Mouse (Mus musculus): ENCODE measurements around the gene Gpc6. TPM values are rescaled to one million over a fixed set of nuclear protein-coding genes. Genes with fewer than 3 reads are reported as not detected.

Gene Gpc6
- total RNA-seq (2021): 14.4 and 15.7 TPM in 2 replicates
- long read RNA-seq, experiment 1, partial matches to known transcripts: 1 of 1 reads
- long read RNA-seq, experiment 1, other reads (novel, unspliced or antisense): 0 of 1 reads
- long read RNA-seq, experiment 2: 0 reads

DNA sequence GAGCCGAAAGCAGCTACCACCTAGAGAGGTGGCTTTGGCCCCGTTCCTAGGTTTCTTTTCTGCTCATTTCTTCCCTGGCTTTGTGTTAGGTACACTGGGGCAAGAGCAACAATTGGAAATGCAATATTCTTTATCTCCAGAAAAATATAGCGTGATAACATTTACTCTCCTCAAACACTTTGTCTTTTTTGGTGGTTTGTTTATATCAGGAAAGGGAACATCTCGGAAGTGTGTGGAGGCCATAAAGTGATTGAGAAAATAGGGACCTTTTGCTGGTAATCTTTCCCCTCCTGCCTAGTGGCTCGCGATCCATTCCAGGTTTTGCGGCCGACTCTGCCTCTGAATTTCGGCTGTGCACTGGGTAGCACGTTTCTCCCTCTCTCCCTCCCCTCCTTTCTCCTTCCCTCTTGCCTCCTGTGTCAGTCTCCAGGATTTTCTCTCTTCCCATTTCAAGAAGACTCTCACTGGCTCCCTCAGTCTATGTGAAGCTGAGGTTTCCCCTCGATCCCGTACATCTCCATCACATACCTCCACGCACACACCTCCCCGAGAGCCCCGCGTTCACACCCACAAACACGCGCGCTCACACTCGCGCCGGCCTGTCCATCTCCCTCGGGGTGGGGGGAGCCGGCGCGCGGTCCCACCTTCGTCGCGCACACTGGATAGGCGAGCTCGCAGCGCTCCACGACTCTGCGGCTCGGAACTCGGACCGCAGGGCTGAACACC is at the start of gene Gpc6:
Gene Gpc6 (plus strand): TSS at position 440 of the 726 bp plus-strand sequence.
- peak; percentile 88 for DNase-seq

DNA sequence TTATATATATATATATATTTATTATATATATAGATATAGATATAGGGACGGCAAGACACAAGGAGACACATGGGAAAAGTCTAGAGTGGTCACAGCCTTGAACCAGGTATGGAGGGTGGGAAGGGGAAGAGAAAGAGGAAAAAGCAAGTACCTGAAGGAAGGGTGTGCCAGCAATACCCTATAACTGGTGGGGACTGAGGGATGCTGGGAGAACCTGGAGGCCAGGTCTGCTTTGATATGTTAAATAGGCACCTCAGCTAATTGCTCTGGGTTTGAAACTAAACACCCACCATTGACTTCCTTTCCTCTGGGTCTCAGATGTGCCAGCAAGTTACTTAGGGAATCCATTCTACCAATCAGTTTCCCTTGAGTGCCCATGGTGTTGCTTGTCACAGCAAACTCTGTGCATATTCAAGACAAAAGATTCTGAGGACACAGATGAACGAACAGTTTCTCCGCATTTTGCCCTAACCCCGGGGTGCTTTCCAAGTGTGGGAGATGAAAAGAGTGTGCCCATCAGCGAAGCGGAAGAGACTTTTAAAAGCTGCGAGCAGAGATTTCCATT is 42.6 kb upstream of the Gpc6 start:
- no peak for DNase-seq

DNA sequence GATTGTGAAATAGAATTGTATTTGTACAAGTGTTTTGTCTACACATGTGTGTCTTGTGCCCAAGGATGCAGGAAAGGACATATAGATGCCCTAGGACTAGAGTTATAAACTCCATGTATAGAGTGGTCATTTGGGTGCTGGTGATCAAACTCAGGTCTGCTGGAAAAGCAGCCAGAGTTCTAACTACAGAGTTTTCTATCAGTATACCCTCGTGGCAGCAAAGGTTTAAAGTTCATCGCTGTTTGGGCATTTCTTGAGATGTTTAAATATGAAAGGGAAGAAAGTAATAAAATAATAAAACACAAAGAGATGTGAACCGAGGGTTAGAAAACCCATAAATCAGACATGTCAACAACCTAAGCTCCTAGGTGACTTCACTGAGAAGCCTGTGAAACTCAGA is 30.8 kb upstream of the Gpc6 start:
- no peak for DNase-seq

DNA sequence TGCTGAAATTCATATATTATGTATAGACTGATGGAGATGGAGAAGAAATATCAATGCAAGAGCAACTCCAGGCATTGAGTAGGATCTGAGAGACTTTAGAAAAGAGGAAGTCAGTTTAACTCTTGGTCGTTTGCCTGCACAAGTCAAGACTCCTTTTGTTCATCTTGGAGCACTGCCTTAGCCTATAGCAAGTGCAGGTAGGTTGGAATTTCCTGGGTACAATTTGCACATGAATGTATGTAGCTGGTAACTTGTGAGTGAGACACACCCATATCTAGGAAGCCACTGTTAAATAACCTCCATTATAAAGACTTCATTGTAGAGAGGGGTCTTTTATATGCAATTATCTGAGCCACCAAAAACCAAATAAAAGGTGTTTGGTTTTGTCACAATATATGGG is 27.1 kb upstream of the Gpc6 start:
- DNase-seq: no peak

DNA sequence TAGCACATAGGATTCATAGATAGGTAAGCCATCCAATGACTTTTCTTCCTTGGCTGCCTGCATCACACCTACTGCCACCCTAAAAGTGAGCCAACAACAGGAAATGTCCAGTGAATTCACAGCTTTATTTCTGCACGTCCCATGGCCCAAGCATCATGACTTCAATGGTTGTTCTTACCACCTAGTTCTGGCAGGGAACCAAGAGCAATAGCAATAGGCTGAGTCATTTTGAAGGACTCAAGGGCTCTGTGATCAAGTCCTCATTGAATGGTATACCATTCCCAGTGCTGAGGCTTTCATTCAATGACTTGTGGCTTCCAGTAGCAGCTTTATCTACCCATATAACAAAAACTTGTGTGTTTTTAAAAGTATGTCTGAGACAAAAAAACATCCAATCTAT is 13.3 kb upstream of the Gpc6 start:
- DNase-seq: no peak

DNA sequence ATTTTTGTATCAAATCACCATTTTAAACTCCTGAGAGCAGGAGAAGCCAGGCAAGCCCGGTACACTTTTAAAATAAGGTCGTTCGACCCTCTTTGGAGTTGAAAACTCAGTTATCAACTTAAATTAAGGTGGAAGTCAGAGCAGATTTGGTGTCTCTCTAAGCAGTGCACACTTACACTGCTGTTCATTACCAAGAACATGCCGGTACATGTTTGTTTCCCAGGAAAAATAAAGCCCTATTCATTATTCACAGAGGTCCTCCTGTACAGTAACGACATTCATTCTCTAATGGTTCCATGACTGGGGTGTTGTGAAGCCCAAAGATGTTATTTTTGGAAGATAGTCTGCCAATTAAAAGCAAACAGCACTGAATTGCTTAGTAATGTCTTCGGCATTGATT is 8.2 kb upstream of the Gpc6 start:
- no peak for DNase-seq

DNA sequence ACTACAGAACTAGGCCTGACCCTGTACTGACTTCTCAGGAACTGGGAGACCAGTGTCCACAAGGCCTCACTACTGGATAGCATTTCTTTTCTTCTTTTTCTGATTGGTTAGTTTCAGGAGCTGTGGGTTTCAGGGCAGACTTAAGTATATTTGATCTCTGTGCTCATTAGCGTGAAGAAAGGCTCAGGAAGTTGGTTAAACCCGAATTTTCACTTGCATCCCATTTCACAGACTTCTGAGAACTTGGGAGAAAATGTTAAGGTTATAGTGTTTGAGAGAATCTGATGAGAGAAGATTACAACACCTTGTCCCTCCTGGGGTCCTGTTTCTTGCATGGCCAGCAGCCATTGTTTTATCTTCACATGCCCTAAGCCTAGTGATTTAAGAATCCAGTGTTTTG is 849 bp upstream of the Gpc6 start:
- no peak for DNase-seq

DNA sequence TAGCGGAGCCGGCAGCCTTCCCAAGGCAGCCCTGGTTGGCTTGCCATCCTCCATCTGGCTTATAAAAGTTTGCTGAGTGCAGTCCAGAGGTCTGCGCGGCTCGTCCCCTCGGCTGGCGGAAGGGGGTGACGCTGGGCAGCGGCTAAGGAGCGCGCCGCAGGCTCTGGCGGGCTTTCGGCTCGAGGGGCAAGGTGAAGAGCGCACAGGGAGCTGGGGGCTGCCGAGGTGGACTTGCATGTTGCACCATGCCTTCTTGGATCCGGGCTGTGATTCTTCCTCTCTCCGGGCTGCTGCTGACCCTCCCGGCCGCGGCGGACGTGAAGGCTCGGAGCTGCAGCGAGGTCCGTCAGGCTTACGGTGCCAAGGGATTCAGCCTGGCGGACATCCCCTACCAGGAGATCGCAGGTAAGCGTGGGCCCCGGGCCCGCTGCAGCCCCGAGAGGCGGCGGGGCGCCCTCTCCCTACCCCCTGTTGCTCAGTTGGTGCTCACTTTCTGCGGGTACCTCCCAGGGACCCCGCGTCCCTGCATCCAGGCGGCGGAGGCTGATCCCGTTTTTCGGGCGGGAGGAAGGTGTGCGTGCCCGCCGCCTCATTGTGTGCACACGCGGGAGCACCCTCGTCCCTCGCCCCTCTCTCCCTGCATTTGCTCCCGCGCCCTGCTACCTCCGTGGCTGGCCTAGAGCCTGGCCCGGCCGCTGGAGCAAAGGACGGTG is 732 bp downstream of the Gpc6 start:
- DNase-seq: peak; percentile 59

DNA sequence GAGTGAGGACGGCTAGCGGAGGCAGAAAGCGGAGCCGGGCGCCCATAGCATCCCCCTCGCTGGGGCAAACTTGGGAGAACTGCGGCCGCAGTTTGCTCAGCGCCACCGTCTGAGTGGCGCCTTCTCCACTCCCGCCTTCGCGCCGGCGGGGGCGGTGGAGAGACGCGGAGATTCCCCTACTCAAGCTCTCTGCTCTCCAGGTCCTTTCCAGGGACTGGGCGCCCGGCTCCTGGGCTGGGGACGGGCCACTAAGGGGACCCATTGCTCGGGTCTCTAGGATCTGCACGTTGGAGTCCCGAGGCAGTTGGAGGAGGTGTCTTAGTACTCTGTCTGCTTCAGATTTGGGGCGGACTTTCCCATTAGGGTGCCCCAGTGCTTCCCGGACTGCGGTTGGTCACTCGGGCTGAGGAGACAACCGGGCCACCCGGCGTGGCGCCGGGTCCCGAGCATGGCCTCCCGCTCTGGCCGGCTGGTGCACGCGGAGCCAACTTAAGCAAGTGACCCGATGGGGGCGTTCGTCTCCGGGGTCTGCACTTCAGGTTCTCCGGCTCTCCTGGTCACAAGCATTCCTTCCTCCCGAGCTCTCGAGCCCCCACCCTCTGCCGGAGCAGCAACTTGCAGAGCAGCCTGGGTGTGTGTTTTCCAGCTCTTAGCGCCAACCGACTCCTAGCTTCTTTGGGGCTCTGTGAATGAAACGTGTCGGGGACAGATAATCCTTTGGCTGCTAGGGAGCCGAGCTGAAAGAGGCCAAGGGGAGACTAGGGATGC is 1.5 kb downstream of the Gpc6 start:
- peak; percentile 78 for DNase-seq

DNA sequence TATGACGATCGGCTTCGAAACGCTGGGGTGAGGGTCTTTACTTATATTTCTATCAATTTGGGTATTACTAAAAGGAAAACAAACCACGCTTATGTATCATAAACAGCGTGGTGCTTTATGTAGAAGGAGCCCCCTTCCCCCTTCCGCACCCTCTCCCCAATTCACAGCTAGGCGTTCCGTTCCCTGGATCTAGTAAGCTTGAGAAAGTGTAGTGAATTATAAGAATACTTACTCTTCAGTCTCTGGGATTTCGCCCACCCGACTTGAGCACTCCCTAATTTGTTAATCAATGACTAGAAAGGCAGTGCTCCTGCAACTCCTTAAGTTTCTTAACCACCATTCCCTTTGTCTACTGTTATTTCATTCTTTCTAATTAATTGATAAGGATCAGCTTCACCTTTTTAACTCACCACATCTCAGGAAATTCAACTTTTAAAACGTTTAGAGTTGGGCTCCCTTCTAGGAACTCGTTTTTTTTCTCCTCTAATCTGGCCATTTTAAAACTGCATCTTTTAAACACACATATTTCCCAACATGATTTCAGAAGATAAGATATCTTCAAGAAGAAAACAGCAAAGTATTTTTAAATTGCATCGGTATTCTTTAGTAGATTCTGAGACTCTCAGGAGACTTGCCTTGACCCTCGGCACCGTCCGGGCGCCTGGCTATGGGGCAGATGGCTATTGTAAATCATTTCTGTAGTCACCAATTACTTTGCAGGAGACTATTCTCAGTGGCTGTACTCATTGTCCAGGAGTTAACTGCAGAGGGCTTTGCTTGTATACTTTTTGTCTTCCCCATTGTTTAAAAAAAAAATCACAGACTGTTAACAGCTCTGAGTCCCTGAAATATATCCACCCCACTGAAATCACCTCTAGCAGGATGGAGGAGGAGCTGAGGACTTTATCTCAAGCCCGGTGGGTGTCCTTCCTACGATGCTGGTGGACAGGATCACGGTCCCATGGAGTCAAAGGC is 2.5 kb downstream of the Gpc6 start:
- DNase-seq: no peak

DNA sequence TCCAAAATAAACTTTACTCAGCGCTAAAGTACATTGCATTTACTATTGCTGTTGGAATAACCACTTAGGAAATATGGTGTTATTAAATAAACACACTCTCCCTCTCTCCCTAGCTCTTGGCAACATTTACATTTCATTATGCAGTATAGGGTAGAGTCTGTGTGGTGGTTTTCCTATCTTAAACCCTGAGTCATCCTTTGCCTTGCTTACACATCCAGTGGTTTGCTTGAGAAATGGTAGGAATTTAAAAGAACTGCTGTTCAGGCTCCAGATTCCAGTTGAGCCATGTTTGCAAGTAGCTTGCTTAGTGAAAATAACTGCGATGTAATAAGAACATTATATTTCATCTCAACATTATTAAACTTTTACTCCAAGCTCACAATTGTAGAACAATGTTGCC is 3.3 kb downstream of the Gpc6 start:
- no peak for DNase-seq

DNA sequence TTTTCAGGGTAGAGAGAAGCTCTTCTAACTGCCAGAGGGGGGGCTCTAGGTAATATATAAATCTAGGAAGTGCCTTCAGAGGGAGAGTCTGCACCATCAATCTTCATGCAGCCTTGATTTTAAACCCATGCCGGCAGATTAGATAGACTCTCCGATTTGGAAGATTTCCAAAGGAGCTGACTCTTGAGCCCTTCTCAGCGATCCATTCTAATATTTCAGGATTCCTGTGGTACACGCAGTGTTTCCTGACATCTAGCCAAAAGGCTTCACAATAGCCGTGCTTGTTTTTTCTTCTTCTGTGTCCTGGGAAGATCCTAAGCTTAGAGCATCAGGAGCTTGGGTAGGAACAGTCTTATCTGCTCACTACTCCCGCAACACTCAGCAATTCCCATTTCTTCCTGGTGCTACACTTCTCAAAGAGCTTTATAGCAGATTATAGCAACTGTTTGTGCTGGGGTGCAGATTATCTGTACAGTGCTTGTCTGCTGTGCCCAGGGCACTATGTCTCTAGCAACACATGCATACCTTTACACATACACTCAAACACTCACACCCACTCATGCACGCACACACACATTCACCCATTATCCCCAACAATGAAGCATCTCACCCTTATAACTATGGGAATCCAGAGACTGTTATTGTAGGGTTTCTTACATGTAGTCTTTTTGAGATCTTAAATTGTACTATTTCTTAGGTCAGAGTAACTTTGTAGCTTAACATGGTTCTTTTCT is 3.8 kb downstream of the Gpc6 start:
- DNase-seq: no peak

DNA sequence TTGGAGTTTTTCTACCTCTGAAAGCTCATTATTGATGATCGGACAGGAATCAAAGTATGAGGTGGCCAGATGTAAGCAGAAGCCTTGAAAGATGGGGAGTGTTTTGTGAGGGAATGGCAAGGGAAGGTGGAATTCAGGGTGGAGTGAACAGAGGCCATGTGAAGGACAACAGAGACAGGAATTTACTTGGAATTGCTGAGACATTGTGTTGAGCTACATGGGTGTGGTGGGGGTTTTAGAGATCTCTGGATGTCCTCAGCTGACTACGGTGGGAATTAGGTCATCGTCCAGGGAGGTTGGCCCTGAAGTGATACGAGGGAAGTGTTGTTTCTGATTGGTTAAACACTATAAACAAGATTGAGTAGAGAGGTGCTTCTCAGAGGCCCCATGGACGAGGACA is 8.7 kb downstream of the Gpc6 start:
- DNase-seq: no peak

DNA sequence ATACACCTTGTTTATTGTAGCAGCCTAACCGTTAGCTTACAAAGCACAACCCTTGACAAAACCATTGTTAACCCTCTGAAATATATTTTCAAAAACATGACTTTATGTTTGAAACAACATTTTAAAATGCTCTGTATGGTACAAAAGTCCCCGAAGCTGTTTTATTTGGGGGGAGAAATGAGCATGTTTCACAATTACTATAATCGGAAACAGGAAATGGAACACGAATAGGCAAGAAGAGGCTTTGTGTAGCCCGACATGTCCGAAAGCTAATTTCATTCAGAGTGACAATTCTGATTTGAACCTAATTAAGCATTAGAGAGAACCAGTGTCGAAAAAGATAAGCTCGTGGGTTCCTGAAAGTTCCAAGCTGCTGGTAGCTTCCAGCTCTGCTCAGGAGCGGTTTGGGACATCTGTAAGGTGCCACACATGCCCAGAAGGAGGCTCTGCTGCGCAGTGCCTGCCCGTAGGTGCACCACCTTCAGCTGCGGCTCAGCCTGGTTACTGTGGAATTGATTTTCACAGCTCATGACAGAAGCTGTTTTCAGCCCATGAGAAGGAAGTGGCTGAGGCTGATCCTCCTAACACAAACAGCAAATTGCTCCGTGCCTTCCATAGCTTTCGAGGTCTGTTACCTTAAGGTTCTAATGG is 12.9 kb downstream of the Gpc6 start:
- no peak for DNase-seq

DNA sequence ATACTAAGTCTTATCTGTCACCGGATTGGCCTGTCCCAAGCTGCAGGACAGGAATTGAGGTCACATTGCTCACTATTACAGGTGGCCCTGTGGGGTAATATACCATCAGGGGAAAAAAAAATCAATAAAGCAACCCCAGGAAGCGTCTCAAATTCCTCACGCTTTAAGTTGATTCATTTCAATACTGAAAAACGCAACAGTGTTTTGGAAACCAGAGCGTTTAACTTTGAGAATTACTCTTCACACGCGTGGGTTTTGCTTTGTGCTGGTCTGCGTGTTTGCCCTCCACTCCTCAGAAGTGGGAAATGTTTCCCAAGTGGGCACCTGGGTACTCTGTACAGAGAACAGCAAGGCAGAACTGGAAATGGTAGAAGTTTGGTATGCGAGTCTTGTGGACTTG is 13.6 kb downstream of the Gpc6 start:
- no peak for DNase-seq

DNA sequence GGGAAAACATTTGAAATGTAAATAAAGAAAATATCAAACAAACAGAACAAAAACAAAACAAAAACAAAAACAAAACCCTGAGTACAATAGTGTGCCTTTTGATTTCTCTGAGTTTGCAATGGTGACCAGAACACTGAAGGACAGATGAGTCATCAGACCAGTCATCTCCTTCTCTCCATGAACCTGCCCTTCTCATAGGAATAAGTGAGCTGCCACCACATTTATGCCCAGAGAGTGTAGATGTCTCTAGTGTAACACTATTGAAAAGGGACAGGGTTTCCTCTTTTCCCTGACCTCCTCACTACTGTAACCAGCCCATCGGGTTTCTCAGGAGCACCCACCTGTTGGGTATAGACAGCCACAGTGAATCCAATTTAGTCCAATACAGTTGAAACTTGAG is 14.4 kb downstream of the Gpc6 start:
- DNase-seq: no peak

DNA sequence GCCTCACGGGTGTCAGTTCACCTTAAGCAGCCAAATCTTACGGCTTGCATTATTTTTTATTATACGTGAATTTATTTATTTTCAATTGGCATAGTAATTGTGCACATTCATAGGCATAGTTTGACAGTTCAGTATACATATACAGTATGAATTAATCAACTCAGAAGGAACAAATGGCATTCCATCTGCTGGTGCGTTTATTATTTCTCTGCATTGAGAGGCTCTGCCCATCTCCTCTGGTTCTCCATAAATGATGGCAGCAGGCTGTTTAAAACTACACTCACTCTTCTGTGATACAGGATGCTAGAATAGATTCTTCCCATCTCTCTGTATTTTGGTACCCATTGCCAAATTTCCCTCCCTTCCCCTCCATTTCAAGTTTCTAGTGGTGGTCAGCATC is 16.7 kb downstream of the Gpc6 start:
- DNase-seq: no peak

DNA sequence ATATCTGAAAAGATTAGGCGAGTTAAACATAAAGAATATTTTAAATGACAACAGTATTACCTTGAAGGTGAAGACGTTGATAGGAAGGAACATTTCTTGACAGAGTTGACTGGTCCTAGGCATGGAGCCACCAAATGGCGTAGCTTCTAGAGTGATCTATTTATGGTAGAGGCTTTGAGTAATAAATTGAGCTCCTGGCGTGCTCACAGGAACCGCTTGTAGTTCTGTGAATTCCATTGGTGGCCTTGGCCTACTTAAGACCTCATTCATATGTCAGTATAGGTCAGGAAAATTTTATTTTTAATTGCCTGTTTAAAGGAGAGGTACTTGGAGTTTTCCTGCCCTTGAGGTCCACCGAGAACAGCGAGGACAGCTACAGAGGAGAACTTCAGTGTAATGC is 18.6 kb downstream of the Gpc6 start:
- DNase-seq: peak; percentile 50

DNA sequence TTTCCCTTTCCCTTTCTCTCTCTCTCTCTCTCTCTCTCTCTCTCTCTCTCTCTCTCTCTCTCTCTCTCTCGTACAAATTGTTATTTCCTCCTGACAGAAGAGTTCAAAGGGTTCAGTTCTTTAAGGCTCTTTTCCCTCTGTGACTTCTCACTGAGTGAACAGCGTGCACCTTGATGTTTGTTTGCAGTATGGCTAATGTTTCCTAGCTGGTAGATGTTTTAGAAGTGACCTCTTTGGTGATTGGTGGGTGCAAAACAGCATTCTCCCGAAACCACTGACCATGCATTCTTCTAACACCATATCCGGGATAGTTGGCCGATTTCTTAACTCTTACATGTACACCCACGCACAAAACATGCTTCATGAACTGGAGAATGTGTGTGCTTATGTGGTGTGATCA is 20.9 kb downstream of the Gpc6 start:
- DNase-seq: no peak

DNA sequence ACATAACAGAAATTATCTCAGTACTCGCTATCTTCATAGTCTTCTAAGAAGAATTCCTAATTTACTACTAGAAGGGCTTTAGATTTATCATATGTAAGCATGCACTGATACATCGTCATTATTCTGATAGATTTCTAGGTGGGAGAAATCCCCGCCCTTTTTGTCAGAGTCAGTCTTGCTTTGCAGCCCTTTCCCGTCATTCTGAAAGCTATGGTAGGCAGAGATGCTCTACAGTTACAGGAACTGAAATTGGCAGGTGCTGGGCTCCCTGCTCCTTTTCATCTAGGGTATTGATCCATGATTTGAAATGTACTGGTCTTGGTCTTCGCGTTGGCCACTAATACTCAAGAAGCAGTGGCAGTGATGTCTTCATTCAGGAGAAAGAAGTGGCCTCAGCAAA is 22.3 kb downstream of the Gpc6 start:
- no peak for DNase-seq

Data from adrenal gland, postnatal 14 days (tissue).